Mouse (Mus musculus): ENCODE data around the gene Selenoh. TPM values are rescaled to one million over a fixed set of nuclear protein-coding genes. Genes with fewer than 3 reads are reported as not detected.
"Not testable (repeated sequence)": the region's sequence is repeated elsewhere in the genome, so short reads cannot be mapped to it uniquely, and the experiment has no call there.

Gene Selenoh
- total RNA-seq, 2 experiments from 2014 or later = 26.2 to 29.6 TPM

GRCm38 (mm10) chr2:84677270-84677967 lies 6.8 kb upstream of the Selenoh start:
- intact Hi-C loops (cut with DNase I) = loop anchor here (5.0 kb wide), 1 partner anchor 120 kb away; the partner anchor contains the start of gene Ube2l6
- no peak for DNase-seq

- intact Hi-C loops (cut with DNase I); DNase-seq: not testable (repeated sequence)
Observed at GRCm38 (mm10) chr2:84671535-84671934, 965 bp upstream of the Selenoh start.

- intact Hi-C loops (cut with DNase I) = loop anchor here (10.0 kb wide), 1 partner anchor 185 kb away; no protein-coding TSS in a partner anchor
- peak in 1 of 2 experiments; percentile 15 for DNase-seq
Observed at GRCm38 (mm10) chr2:84669828-84670568, 572 bp downstream of the Selenoh start.

- intact Hi-C loops (cut with DNase I) = loop anchor here (10.0 kb wide), 1 partner anchor 181 kb away; no protein-coding TSS in a partner anchor
- DNase-seq = no peak
Observed at GRCm38 (mm10) chr2:84666081-84666480, 4.5 kb downstream of the Selenoh start.

- DNase-seq = peak; percentile 52 to 65
- intact Hi-C loops (cut with DNase I) = loop anchor here (1.0 to 10.0 kb wide), 2 partner anchors 106 to 178 kb away; no protein-coding TSS in a partner anchor
Observed at GRCm38 (mm10) chr2:84662866-84663265, 7.7 kb downstream of the Selenoh start.

GRCm38 (mm10) chr2:84660253-84660652 lies 10.3 kb downstream of the Selenoh start:
- intact Hi-C loops (cut with DNase I) = loop anchor here (2.0 to 10.0 kb wide), 3 partner anchors 41 to 205 kb away; no protein-coding TSS in a partner anchor
- DNase-seq = peak; percentile 44 to 49

GRCm38 (mm10) chr2:84658806-84659205 lies 11.8 kb downstream of the Selenoh start, which contains the start of gene Btbd18:
Gene Btbd18 (plus strand): TSS chr2:84659079.
- intact Hi-C loops (cut with DNase I) = no loop called here
- no peak for DNase-seq

- no peak for DNase-seq
- intact Hi-C loops (cut with DNase I) = loop anchor here (1.0 kb wide), 1 partner anchor 39 kb away; no protein-coding TSS in a partner anchor
Observed at GRCm38 (mm10) chr2:84655864-84656263, 14.7 kb downstream of the Selenoh start.

- no peak for DNase-seq
- intact Hi-C loops (cut with DNase I) = no loop called here
Observed at GRCm38 (mm10) chr2:84653354-84653753, 17.2 kb downstream of the Selenoh start.

GRCm38 (mm10) chr2:84650464-84651195 lies 19.9 kb downstream of the Selenoh start, which contains the start of gene Ctnnd1:
Gene Ctnnd1 (minus strand): TSS chr2:84650765.
- DNase-seq = peak; percentile 82 to 83
- intact Hi-C loops (cut with DNase I) = loop anchor here (1.0 kb wide), 2 partner anchors 11 to 15 kb away; no protein-coding TSS in a partner anchor

- peak; percentile 39 to 46 for DNase-seq
- intact Hi-C loops (cut with DNase I) = loop anchor here (1.0 kb wide), 1 partner anchor 14 kb away; no protein-coding TSS in a partner anchor
Observed at GRCm38 (mm10) chr2:84649674-84650073, 20.9 kb downstream of the Selenoh start.

GRCm38 (mm10) chr2:84648369-84648768 lies 22.2 kb downstream of the Selenoh start:
- intact Hi-C loops (cut with DNase I) = no loop called here
- DNase-seq = no peak

- intact Hi-C loops (cut with DNase I) = no loop called here
- no peak for DNase-seq
Observed at GRCm38 (mm10) chr2:84647051-84647568, 23.5 kb downstream of the Selenoh start.

- intact Hi-C loops (cut with DNase I) = no loop called here
Observed at GRCm38 (mm10) chr2:84646138-84646537, 24.4 kb downstream of the Selenoh start.

GRCm38 (mm10) chr2:84640833-84641232 lies 29.7 kb downstream of the Selenoh start:
- intact Hi-C loops (cut with DNase I) = no loop called here
- no peak for DNase-seq

More at GRCm38 (mm10) chr2:84646138-84646537, 24.4 kb downstream of the Selenoh start:
- no peak for DNase-seq

- DNase-seq = no peak
- intact Hi-C loops (cut with DNase I) = no loop called here
Observed at GRCm38 (mm10) chr2:84638428-84639220, 31.9 kb downstream of the Selenoh start.

- DNase-seq = peak in 1 of 2 experiments; percentile 29
- intact Hi-C loops (cut with DNase I) = no loop called here
Observed at GRCm38 (mm10) chr2:84637452-84638165, 33.0 kb downstream of the Selenoh start.

GRCm38 (mm10) chr2:84636231-84636741 lies 34.3 kb downstream of the Selenoh start:
- DNase-seq = peak; percentile 39 to 63
- intact Hi-C loops (cut with DNase I) = no loop called here
